In genomic region chr14:73098677-73099387, GRCm38 (mm10) we compare ENCODE assay signal across 8 mouse cellular contexts. TPM values are rescaled to one million over a fixed set of nuclear protein-coding genes. Genes with fewer than 3 reads are reported as not detected.
A peak's percentile ranks its signal among the peaks of the same experiment; 100 is the strongest.
DNase-seq lines count a peak whose midpoint lies in the region; ATAC-seq lines count a peak whose summit lies in the region.

No protein-coding gene starts in this region.

- no peaks in the 10 kb centered on the region for H3K36me3 ChIP-seq in liver, embryonic 11.5 days (ENCODE audit: control insufficient read depth, insufficient read depth, low read length)
- no peaks in the 10 kb centered on the region for H3K36me3 ChIP-seq in hindbrain, embryonic 16.5 days (ENCODE audit: control insufficient read depth, insufficient read depth, low read length)

- peak; percentile 43 to 63 for DNase-seq in adrenal gland, adult 18-20 months (ENCODE audit: low spot score in 2 of 2)
- DNase-seq in adrenal gland, adult 8-10 months, result no peak
- DNase-seq in liver, result peak; percentile 51
- no peak for DNase-seq in liver, embryonic 11.5 days (ENCODE audit: low spot score)
- DNase-seq in c-Kit-negative CD71-positive TER-119-positive erythroid progenitor cells, embryonic 14.5 days (ENCODE audit: low read depth, low spot score), result peak; percentile 27
- DNase-seq in mesoderm, embryonic 11.5 days (ENCODE audit: low read depth, low spot score), result peak; percentile 67
- DNase-seq in testis, postnatal 10 days (ENCODE audit: low spot score), result peak; percentile 64

- no peaks in the 10 kb centered on the region for H3K4me1 ChIP-seq in liver, embryonic 11.5 days (replicated peaks; ENCODE audit: control insufficient read depth, insufficient read depth, low read length)
- H3K4me1 ChIP-seq in hindbrain, embryonic 16.5 days (ENCODE audit: control insufficient read depth, insufficient read depth, low read depth, low read length), result no peaks in the 10 kb centered on the region

- no peak for ATAC-seq in liver, embryonic 11.5 days (replicated peaks; ENCODE audit: low FRiP score)
- ATAC-seq in hindbrain, embryonic 16.5 days, result peak; percentile 30; the same call in 1 of the 2 replicates

- 41% methylated on average over 10 of the region's 10 CpGs for WGBS in liver, embryonic 11.5 days
- 43% methylated on average over 10 of the region's 10 CpGs for WGBS in hindbrain, embryonic 16.5 days

- no peak overlapping the region for H3K4me3 ChIP-seq in liver, embryonic 11.5 days (ENCODE audit: low read depth, low read length)
- H3K4me3 ChIP-seq in hindbrain, embryonic 16.5 days (ENCODE audit: low read length), result no peak overlapping the region

- no peaks in the 10 kb centered on the region for H3K27me3 ChIP-seq in liver, embryonic 11.5 days (replicated peaks; ENCODE audit: control insufficient read depth, insufficient read depth, low read length)
- H3K27me3 ChIP-seq in hindbrain, embryonic 16.5 days (replicated peaks; ENCODE audit: control insufficient read depth, insufficient read depth, low read length), result 0 out of 2 replicates have a peak, but pooled peaks cover 3% of the 10 kb centered on the region

- H3K9me3 ChIP-seq in liver, embryonic 11.5 days (ENCODE audit: control insufficient read depth, low read length), result no peaks in the 10 kb centered on the region
- H3K9me3 ChIP-seq in hindbrain, embryonic 16.5 days (ENCODE audit: control insufficient read depth, low read length), result no peaks in the 10 kb centered on the region

- no peak overlapping the region for H3K27ac ChIP-seq in liver, embryonic 11.5 days (ENCODE audit: low read depth, low read length)
- H3K27ac ChIP-seq in hindbrain, embryonic 16.5 days (ENCODE audit: low read depth, low read length), result no peak overlapping the region

- no peak overlapping the region for H3K4me2 ChIP-seq in liver, embryonic 11.5 days
- H3K4me2 ChIP-seq in hindbrain, embryonic 16.5 days (ENCODE audit: low read length), result no peak overlapping the region

- no peak overlapping the region for H3K9ac ChIP-seq in liver, embryonic 11.5 days (ENCODE audit: low read depth, low read length)
- no peak overlapping the region for H3K9ac ChIP-seq in hindbrain, embryonic 16.5 days (ENCODE audit: low read depth, low read length)

RNA-seq across cellular contexts. Expression of gene Rcbtb2, which starts 24.0 kb away (rescaled TPM):
- total RNA-seq in adrenal gland, adult 18-20 months (2021), result 10 to 100 TPM; 29.5 to 51.1 TPM
- 10 to 100 TPM; 30.0 to 45.1 (median 35.5) TPM for total RNA-seq in adrenal gland, adult 8-10 months (2022)
- 56.3 and 56.9 TPM in 2 replicates for polyA plus RNA-seq in liver, embryonic 11.5 days (2014; fragmentation: Nextera tagmentation; extraction: Ambion mirVana)
- 59.6 and 63.8 TPM in 2 replicates for polyA plus RNA-seq in hindbrain, embryonic 16.5 days (2015; fragmentation: Nextera tagmentation; extraction: Ambion mirVana)

RNA-seq across cellular contexts. Expression of gene Cysltr2, which starts 49.9 kb away (rescaled TPM):
- 1 to 10 TPM; 1.7 to 1.8 TPM for total RNA-seq in adrenal gland, adult 18-20 months (2021)
- total RNA-seq in adrenal gland, adult 8-10 months (2022), result 1 to 10 TPM; 2.0 to 5.5 (median 3.9) TPM
- 0.18 and 0.49 TPM in 2 replicates for polyA plus RNA-seq in liver, embryonic 11.5 days (2014; fragmentation: Nextera tagmentation; extraction: Ambion mirVana)
- polyA plus RNA-seq in hindbrain, embryonic 16.5 days (2015; fragmentation: Nextera tagmentation; extraction: Ambion mirVana), result 0.21 TPM in 1 of 2 replicates, not detected in the other

Comparison
In these comparisons a context has a peak if more than half of its experiments do, and no peak if none do; other contexts are left out.
1. DNase-seq: peak in adrenal gland, adult 18-20 months (2 of 2), liver (single experiment), c-Kit-negative CD71-positive TER-119-positive erythroid progenitor cells, embryonic 14.5 days (single experiment), mesoderm, embryonic 11.5 days (single experiment) and testis, postnatal 10 days (single experiment); none in adrenal gland, adult 8-10 months (single experiment) and liver, embryonic 11.5 days (single experiment).